Mouse (Mus musculus): ENCODE results near the gene Cabin1.

Gene Cabin1

DNA sequence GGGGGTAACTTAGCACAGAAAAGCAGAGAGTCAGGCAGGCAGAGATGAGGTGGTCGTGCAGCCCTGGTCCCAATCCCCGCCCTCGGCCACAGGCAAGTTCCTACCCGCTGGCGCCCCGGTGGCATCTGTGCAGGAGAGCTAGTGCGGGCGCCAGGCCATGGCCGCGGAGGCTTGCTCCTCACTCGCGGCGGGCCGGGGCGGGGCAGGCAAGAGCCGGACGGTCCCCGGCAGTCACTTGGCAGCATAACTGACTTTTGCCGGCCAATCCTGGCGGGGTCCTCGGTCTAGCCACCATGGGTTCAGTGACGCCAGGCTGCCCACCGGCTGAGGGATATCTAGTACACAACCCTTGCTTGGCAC lies 96.2 kb downstream of the Cabin1 start:
- peak in 1 of 2 experiments; percentile 29 for DNase-seq (ENCODE audit: low read depth in 1 of 2, low spot score in 2 of 2)

DNA sequence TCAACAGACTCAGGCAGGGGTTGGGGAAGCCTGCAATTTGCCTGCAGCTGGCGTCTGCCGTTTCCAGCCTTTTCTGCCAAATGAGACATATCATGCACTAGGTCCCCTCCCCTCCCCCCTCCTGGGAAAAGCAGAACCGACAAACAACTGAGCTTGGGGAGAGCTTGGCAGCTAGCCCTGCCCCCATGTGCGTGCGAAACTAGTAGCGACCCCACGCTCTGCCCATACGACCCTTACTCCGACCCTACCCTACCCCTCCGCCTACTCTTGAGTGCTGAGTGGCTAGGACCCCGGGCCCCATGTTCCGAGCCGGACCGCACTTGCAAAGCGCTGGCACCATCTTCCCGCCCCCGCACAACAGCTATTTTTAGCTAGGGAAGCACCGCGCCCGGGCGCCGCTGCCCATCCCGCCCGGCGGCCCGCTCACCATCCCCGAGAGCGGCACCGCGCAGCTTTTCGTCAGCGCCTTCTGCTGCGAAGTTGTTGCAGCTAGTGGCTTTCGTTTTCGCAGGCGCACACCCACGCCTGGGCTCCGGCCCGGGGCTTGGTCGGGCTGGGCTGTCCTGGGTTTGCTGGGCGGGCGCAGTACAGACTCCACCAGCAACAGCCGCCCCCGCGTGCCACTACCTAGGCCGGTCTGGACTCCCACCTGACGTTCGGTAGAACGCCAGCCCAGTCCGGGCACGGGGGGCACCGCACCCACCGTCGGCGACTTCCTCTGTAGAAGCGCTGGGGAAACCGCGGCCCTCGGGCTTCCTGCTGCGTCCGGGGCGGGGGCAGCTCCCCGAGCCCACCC lies 96.8 kb downstream of the Cabin1 start:
- peak in 1 of 2 experiments; percentile 48 for DNase-seq (ENCODE audit: low read depth in 1 of 2, low spot score in 2 of 2)

DNA sequence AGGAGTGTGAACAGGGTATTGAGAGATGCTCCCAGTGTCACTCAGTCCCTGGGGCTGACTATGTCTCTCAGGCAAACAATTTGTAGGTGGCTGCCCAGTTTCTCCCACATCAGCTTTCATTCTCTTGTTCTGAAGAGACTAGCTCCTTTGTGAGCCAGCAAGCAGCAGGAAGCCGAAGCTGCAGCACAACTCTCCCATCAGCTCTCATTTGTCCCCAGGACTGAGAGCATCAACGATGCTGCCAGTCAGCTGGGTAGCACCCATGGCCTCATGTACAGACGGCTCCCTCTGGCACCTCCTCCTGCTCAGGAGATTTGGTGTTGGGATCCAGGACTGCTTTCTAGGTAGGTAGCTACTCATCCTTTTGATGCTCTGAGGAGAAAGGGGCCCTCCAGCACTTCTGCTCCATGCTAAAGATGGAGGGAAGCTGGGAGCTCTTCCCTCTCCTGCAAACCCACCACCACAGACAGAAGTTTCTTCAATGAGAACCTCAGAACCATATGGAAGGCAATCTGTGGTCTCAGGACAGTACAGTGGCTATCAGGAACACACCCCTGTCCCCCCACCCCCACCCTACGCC lies 97.6 kb downstream of the Cabin1 start:
- no peak for DNase-seq (ENCODE audit: low read depth in 1 of 2, low spot score in 2 of 2)

DNA sequence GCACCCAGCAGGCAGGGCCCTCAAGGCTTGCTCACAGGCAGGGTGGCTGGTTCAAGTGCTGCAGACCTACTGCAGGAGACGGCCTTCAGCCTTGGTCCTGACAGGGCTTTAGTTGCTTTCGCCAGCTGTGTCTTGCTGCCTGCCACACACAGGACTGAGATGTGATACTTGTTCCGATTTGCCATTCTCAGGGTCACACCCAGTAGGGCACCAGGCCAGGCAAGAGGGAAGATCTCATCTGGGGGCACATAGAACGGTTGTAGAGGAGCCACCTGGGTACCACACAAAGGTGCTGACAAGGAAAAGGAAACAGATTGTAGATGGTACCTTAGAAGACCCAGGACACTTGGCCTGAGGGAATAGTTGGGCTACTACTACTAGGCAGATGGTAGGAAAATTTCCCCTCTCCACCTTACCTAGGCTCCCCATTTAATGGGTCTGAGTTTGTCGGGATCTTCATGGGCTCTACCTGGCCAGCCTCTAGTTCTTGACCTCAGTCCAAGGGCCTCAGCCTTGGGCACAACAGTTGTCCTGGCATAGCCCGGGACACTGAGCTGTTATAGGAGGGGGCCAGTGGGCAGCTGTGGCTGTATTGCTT lies 99.4 kb downstream of the Cabin1 start:
- DNase-seq (ENCODE audit: low read depth in 1 of 2, low spot score in 2 of 2), result no peak

DNA sequence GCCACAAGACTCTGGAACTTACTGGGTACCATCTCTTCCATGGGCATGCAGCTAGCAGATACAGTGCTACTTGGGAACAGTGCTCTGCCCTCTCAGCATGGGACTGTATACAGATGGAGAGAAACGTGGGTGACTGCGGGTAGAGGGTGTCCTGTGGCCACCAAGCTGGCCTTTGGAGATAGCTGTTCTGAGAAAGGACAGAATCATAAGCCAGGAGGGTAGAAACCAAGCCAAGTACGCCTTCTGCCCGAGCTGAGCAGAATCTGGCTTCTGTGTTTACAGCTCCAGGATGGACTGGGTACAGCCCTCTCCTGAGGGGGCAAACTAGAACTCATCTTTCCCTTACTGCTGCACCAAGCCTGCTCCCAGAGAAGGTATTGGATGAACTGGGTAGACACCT lies 101.6 kb downstream of the Cabin1 start:
- no peak for DNase-seq (ENCODE audit: low read depth in 1 of 2, low spot score in 2 of 2)

DNA sequence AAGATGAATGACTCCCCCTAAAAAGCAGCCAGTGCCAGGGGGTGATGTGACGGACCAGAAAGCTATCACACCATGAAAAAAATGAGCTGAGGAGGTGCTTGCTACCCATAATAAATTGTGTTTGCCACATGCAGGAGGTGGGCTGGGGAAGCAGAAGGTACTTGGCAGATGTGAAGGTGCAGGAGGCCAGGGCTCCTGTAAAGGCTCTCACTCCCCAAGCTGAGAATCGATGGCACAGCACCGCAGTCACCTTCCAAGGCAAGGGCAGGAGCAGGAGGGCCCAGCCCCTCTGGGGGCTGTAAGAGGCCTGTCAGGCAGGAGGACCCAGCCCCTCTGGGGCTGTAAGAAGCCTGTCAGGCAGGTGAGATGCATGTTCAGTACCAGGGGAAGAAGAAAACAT lies 102.3 kb downstream of the Cabin1 start:
- no peak for DNase-seq (ENCODE audit: low read depth in 1 of 2, low spot score in 2 of 2)

DNA sequence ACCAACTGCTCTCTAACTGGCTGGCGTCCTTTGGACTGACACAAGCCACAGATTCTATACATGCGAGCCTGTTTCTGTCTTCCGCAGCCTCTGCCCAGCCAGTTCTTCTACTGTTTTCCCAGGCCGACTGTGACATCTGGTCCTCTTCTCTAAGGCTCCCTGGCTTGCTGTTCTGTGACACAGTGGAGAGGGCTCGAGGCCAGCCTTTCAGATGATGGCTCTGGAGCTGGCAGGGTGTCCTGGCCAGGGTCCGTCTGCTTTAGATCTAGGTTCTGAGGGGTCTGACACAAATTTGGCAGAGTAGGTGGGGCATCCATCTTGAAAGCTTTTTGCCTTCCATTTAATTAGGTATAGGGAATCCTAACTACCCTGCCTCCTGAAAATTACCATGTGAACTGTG lies 102.8 kb downstream of the Cabin1 start:
- no peak for DNase-seq (ENCODE audit: low read depth in 1 of 2, low spot score in 2 of 2)

DNA sequence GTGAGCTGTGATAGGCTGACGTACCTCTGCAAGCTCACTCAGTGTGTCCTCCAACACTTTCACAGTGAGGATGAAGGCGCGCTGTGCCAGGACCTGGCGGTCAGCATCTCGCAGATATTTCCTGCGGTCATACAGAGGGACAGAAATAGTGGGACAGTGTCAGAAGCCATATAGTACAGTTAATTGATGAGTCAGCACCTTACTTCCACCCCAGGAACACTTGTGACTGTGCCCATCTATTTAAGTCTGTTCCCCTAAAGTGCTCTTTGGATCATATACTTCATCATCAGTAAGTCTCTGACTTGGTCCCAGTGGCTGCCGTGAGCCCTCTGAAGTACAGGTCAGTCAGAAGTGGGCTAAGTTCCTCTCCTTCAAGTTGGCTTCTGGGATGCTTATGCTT lies 106.4 kb downstream of the Cabin1 start:
- no peak for DNase-seq (ENCODE audit: low read depth in 1 of 2, low spot score in 2 of 2)

DNA sequence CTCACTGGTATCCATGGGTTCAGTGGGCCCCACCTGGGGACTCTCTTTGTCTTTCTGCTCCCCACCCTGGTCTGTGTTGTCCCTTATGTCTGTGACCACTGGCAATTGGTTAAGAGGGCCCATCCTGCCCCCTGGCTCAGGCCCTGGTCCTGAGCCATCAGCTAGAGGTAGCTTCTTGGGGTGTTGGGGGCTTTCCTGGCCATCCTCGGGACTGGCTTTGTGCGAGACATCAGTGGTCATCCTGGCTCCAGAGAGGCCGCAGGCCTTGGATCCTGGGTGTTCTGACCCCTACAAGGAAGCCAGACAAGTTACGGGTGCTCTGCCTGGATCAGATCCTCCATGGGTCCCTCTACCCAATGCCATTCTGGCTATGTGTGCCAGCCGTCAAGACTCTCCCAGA lies 107.0 kb downstream of the Cabin1 start:
- no peak for DNase-seq (ENCODE audit: low read depth in 1 of 2, low spot score in 2 of 2)

DNA sequence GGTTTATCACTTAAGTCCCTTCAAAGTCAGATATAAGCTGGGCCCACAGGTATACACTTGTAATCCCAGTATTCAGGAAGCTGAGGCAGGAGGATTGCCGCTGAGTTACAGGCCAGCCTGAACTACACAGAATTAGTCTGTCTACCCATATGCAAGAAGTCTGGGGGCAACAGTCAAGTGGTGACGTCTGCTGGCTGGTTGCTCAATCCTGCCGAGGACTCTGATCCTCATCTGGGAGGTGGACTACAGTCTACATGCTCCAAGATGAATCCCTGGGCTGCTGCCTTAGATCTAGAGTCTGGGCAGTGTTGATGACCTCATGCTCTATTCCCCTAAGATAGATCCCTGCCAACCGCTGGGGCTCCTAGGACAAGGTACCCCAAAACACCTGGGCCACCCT lies 110.1 kb downstream of the Cabin1 start:
- DNase-seq (ENCODE audit: low read depth in 1 of 2, low spot score in 2 of 2), result no peak

DNA sequence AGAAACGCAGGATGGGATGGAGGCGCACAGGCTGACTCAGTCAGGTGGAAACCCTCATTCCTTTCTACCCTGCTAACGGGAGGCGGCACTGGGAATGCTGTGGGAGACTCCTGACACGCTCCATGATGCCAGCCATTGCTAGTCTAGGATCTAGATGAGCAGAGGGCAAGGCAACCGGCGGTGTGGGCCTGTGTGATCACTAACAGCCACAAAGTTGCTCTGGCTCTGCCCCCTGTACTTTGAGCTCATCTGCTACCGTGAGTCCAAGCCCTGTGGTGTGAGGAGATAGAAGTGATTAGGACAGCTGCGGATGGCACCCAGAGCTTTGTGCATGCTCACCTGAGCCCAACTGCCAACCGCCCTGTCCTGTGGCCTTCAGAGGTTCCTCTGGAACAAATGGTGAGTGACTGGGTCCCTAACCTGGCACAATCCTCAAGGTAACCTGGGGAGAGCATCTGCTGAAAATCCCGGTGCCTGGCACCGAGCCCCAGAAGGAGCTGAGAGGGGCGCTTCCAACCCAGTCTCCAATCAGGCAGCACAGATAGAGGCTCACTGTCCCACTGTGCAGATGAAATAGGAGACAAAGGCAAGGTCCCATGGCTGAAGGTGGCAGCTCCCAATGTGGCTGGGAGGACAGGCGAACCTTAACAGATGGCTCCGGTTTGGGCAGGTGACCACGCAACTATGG lies 112.6 kb downstream of the Cabin1 start:
- DNase-seq (ENCODE audit: low read depth in 1 of 2, low spot score in 2 of 2), result no peak

DNA sequence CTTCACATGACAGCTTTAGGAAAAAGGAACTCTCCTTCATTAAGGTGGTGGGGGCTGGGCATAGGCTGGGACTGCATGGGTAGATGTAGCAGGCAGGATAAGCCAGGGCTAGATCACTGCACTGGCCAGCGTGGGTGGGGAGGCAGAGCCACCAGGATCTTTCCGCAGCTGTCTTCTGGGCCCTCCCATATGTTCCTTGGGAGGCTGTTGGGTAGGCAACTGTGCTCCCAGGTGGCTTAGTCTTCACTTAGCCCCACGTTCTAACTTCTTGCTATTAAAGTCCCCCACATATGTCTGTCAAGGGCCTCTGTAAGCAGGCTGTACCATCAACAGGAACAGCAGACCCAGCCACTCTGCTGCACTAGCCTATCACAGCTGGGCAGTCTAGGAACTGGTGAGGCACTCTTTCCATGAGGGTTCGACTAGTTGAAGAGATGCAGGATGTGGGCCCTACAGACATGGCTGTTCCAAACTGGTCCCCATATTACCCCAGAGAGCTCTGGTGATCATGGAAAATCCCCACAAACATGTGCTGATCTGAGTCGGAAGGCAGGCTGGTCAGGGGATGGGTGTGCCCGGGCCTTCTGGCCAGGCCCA lies 113.7 kb downstream of the Cabin1 start:
- no peak for DNase-seq (ENCODE audit: low read depth in 1 of 2, low spot score in 2 of 2)

DNA sequence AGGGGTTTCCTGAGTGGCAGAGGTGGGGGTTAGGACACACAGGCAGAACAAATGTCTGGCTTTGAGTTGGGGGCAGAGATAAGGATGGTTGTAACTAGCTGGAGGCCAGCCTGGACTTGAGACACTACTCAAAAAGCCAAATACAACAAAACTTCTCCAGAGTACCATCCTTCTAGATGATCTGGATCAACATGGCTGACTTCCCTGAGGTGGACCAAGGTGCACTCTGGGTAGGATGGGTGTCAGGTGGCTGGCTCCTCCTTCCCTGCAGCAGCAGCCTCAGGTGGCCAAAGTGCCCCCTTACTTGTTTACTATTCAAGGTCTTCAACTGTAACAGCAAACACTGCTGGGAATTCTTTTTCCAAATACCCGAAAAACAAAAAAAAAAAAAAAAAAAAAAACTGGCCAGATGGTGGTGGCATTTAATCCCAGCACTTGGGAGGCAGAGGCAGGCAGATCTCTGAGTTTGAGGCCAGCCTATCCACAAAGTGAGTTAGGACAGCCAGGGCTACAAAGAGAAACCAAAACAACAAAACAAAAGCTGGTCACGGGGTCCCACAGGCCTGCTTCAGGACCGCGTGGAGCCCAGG lies 114.6 kb downstream of the Cabin1 start:
- no peak for DNase-seq (ENCODE audit: low read depth in 1 of 2, low spot score in 2 of 2)

DNA sequence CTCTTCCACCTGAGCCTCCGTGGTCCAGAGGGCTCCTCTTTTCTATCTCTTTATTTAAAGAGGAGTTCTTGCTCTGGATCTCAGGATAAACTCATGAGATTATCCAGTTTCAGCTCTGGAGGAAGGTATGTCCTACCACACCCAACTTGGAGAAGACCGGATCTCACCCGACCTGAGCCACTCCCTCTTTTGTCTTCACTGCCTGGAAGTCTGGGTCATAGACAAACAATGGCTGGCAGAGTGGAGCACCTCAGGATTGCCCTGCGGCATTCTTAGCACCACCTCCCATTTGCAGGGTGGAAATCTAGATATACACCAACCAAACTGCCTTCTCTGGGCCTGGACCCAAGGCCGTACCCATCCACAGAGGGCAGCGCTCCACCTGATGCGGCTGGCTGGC lies 115.1 kb downstream of the Cabin1 start:
- no peak for DNase-seq (ENCODE audit: low read depth in 1 of 2, low spot score in 2 of 2)

DNA sequence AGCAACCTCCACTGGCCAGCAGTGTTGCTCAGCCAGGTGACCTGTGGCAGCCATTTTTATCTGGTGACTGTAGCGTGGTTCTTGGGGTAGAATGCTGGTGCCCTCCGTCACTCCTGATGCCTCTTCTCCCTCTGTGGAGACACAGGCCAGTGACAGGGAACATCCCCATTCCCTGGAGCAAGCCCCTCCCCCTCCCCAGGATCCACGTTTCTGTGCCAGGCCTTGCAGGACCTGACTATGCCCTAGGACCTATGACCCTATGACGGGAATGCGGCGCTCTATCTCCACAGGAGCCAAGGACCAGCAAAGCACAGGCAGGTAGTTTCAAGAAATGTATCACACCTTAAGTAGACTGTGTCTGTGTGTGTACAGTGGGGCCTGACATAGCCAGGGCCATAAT lies 116.0 kb downstream of the Cabin1 start:
- no peak for DNase-seq (ENCODE audit: low read depth in 1 of 2, low spot score in 2 of 2)

DNA sequence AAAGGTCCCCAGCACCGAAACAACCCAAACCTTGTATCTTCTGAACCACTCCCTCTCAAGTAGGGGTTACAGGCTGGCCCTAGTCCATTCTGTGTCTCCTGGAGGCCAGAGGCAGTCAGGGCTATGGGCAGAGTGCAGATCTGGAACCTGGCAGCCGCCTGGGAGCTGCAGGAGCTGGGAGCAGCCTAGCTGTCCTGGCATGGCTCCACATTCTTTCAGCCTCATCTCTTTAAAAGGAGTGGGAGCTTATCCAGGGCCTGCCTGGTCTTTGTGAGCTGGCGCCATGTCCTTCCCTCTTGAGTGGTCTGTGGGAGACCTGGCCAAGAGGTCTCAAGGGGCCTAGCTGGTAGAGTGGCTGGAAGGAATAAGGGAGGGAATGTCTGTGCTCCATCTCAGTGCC lies 116.8 kb downstream of the Cabin1 start:
- no peak for DNase-seq (ENCODE audit: low read depth in 1 of 2, low spot score in 2 of 2)

DNA sequence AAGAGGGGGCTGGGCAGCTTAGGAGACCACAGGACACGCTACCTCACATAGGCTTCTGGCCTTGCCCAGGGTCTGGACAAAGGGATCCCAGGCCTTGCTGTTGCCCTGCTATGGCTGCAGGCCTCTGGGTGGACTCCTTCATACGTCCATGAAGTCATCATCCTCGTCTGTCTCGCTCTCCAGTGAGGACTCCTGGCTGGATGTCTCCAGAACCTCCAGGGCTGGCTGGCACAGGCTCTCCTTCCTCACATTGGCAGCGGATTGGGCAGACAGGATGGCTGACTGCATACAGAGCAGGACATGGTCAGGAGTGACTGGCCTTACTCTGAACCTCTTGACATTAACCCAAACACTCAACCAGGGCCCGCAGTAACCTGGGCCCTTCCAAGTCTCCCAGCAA lies 117.7 kb downstream of the Cabin1 start:
- no peak for DNase-seq (ENCODE audit: low read depth in 1 of 2, low spot score in 2 of 2)

DNA sequence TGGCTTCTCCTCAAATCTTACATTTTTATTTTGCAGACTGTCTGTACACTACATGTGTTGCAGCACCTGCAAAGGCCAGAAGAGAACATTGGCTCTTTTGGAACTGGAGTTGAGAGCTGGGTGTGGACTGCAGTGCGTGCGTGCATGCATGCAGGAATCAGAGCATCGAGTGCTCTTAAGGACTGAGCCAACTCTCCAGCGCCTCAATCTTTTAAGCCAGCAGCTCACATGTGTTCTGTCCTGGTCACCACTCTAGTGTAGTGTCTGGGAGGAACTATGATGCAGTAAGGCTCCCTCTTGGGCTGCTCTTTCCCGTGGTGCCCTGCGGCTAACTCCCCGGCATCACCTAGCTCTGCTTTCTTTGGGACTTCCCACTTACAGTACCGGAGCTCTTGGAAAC lies 118.5 kb downstream of the Cabin1 start:
- no peak for DNase-seq (ENCODE audit: low read depth in 1 of 2, low spot score in 2 of 2)

DNA sequence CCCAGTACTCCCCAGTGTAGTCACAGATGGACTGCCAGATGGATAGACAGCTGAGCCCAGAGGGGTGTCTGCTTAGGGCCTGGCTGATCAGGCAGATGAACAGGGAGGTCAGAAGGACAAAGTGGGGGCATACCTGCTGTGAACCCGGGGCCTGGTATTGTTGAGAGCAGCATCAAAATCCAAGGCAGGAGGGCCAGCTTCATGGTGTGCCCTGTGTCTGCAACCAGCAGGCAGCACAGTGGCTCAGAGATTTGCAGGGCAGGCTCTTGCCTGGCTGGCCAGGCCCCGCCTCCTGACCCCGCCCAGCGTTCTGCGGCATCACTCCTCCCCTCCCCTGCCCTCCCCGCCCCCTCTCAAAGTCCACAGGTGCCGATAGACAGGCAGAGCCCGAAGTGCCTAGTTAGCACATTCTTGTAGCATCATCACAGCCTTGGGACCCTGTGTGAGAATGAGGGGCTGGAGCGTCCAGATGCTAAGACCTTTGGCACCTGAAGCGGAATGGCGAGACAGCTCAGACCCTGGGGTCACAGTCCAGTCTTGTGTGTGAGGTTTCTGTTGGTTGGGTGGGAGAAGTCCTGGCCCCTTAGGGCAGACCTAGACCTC lies 120.3 kb downstream of the Cabin1 start, which contains the start of gene Susd2:
TSS of gene Susd2 (minus strand) at position 268 of the 603 bp plus-strand sequence.
- no peak for DNase-seq (ENCODE audit: low read depth in 1 of 2, low spot score in 2 of 2)

DNA sequence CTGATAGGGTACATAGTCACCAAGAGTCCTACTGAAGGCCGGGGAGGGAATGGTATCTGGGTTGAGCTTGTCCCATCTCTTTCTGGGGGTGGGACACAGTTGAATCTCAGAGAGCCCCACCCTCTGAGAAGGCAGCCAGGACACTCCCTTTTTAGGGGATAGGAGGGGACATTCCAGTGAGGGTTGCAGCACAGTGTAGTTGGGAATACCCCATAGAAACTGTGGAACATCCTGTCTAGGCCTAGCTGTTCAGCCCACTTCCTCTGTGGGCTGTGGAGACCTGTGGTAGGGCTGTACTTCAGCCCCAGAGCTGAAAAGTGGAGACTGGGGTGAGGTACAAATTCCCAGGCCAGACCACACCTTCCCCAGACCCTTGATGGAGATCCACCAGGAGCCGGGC lies 121.2 kb downstream of the Cabin1 start:
- DNase-seq (ENCODE audit: low read depth in 1 of 2, low spot score in 2 of 2), result no peak

DNA sequence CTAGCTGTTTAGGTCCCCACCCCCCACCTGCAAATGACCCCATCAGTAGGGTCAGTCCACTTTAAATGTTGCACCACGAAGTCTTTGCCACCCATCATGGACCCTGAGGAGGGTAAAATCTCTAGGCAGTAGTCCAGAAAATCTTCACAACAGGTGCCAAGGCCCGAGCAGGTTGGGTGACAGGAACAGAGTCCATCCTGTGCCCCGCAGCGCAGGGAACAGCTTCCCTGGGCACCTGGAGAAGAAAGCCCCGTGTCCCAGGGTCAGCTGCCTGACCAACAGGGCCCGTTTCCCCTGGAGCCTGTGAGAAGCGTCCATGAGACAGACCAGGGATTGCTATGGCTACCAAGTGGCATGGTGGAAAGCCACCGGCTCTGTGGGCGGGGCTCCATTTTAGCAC lies 121.7 kb downstream of the Cabin1 start:
- no peak for DNase-seq (ENCODE audit: low read depth in 1 of 2, low spot score in 2 of 2)

Measured in monocyte, adult 2 months (primary cell).